Mouse (Mus musculus): ENCODE results near the gene Sowaha. TPM values are rescaled to one million over a fixed set of nuclear protein-coding genes. Genes with fewer than 3 reads are reported as not detected.
A peak's percentile ranks its signal among the peaks of the same experiment; 100 is the strongest.
"Not testable (repeated sequence)": the region's sequence is repeated elsewhere in the genome, so short reads cannot be mapped to it uniquely, and the experiment has no call there.

Sowaha gene
- polyA plus RNA-seq, 2 experiments, result 0.16 to 0.30 TPM

- no peak for DNase-seq (ENCODE audit: low spot score)
- no peaks in the 10 kb centered on the region for H3K9me3 ChIP-seq (ENCODE audit: control insufficient read depth, low read length)
- H3K4me2 ChIP-seq (replicated peaks; ENCODE audit: low read depth, low read length, severe bottlenecking), result peak overlapping the region; percentile 76; the same call in 1 of the 2 replicates
- H3K9ac ChIP-seq (ENCODE audit: low read depth, low read length, severe bottlenecking), result no peak overlapping the region
- TF ChIP-seq POLR2A (IDR thresholded peaks at IDR 0.05; ENCODE audit: borderline replicate concordance, extremely low read depth, insufficient read depth, insufficient read length), result no peak
- peaks cover 9% of the 10 kb centered on the region for H3K4me1 ChIP-seq (ENCODE audit: control insufficient read depth, insufficient read depth, low read length)
- no peak overlapping the region for H3K27ac ChIP-seq (replicated peaks; ENCODE audit: low read depth, low read length)
- H3K27me3 ChIP-seq (ENCODE audit: control insufficient read depth, insufficient read depth, low read length), result no peaks in the 10 kb centered on the region
- peaks cover 16% of the 10 kb centered on the region for H3K36me3 ChIP-seq (ENCODE audit: control insufficient read depth, insufficient read depth, low read length)
- ATAC-seq (ENCODE audit: low FRiP score, low read depth), result no peak
- H3K4me3 ChIP-seq (replicated peaks; ENCODE audit: low read length), result no peak overlapping the region; the same call in 1 of the 2 replicates
These were observed 50.9 kb downstream of the Sowaha start for GRCm38 (mm10) chr11:53429182-53429581.

GRCm38 (mm10) chr11:53428716-53429057, 51.4 kb downstream of the Sowaha start:
- WGBS, result 98% methylated on average over 5 of the region's 5 CpGs
- H3K4me1 ChIP-seq (ENCODE audit: control insufficient read depth, insufficient read depth, low read length), result peaks cover 9% of the 10 kb centered on the region
- H3K27me3 ChIP-seq (ENCODE audit: control insufficient read depth, insufficient read depth, low read length), result no peaks in the 10 kb centered on the region

GRCm38 (mm10) chr11:53427993-53428715, 51.9 kb downstream of the Sowaha start:
- no peak for TF ChIP-seq POLR2A (IDR thresholded peaks at IDR 0.05; ENCODE audit: borderline replicate concordance, extremely low read depth, insufficient read depth, insufficient read length)
- ATAC-seq (ENCODE audit: low FRiP score, low read depth) (no peak), DNase-seq (ENCODE audit: low spot score) (no peak)
- H3K36me3 ChIP-seq (ENCODE audit: control insufficient read depth, insufficient read depth, low read length), result peaks cover 16% of the 10 kb centered on the region
- no peak overlapping the region for H3K9ac ChIP-seq (ENCODE audit: low read depth, low read length, severe bottlenecking)
- no peak overlapping the region for H3K4me2 ChIP-seq (replicated peaks; ENCODE audit: low read depth, low read length, severe bottlenecking)
- H3K27me3 ChIP-seq (ENCODE audit: control insufficient read depth, insufficient read depth, low read length), result no peaks in the 10 kb centered on the region
- H3K27ac ChIP-seq (replicated peaks; ENCODE audit: low read depth, low read length), result no peak overlapping the region
- peaks cover 9% of the 10 kb centered on the region for H3K4me1 ChIP-seq (ENCODE audit: control insufficient read depth, insufficient read depth, low read length)
- 93% methylated on average over 3 of the region's 3 CpGs for WGBS
- no peaks in the 10 kb centered on the region for H3K9me3 ChIP-seq (ENCODE audit: control insufficient read depth, low read length)
- no peak overlapping the region for H3K4me3 ChIP-seq (replicated peaks; ENCODE audit: low read length)

More at GRCm38 (mm10) chr11:53428716-53429057, 51.4 kb downstream of the Sowaha start:
- no peak for TF ChIP-seq POLR2A (IDR thresholded peaks at IDR 0.05; ENCODE audit: borderline replicate concordance, extremely low read depth, insufficient read depth, insufficient read length)
- no peak overlapping the region for H3K4me3 ChIP-seq (replicated peaks; ENCODE audit: low read length)
- H3K36me3 ChIP-seq (ENCODE audit: control insufficient read depth, insufficient read depth, low read length), result peaks cover 16% of the 10 kb centered on the region
- H3K27ac ChIP-seq (replicated peaks; ENCODE audit: low read depth, low read length), result no peak overlapping the region
- no peak overlapping the region for H3K4me2 ChIP-seq (replicated peaks; ENCODE audit: low read depth, low read length, severe bottlenecking)
- no peaks in the 10 kb centered on the region for H3K9me3 ChIP-seq (ENCODE audit: control insufficient read depth, low read length)
- ATAC-seq (ENCODE audit: low FRiP score, low read depth), result no peak
- no peak overlapping the region for H3K9ac ChIP-seq (ENCODE audit: low read depth, low read length, severe bottlenecking)
- no peak for DNase-seq (ENCODE audit: low spot score)

- H3K9me3 ChIP-seq (ENCODE audit: control insufficient read depth, low read length); DNase-seq (ENCODE audit: low spot score); H3K9ac ChIP-seq (ENCODE audit: low read depth, low read length, severe bottlenecking); H3K4me3 ChIP-seq (replicated peaks; ENCODE audit: low read length); H3K27me3 ChIP-seq (ENCODE audit: control insufficient read depth, insufficient read depth, low read length); ATAC-seq (ENCODE audit: low FRiP score, low read depth); H3K4me2 ChIP-seq (replicated peaks; ENCODE audit: low read depth, low read length, severe bottlenecking); H3K4me1 ChIP-seq (ENCODE audit: control insufficient read depth, insufficient read depth, low read length); H3K27ac ChIP-seq (replicated peaks; ENCODE audit: low read depth, low read length): not testable (repeated sequence)
- peaks cover 16% of the 10 kb centered on the region for H3K36me3 ChIP-seq (ENCODE audit: control insufficient read depth, insufficient read depth, low read length)
- 86% methylated on average over 3 of the region's 3 CpGs for WGBS
These were observed 53.2 kb downstream of the Sowaha start for GRCm38 (mm10) chr11:53426914-53427313.

Other genes starting within 250 kb of the Sowaha start
- gene Hspa4, start 179.8 kb downstream of the Sowaha start, polyA plus RNA-seq (2012; rRNA removed), result 47.8 and 62.6 TPM in 2 replicates
- gene Hspa4, start 179.8 kb downstream of the Sowaha start, polyA plus RNA-seq (2014; fragmentation: Nextera tagmentation; extraction: Ambion mirVana), result 78.5 and 79.9 TPM in 2 replicates
- gene Zcchc10, start 155.6 kb downstream of the Sowaha start, polyA plus RNA-seq (2012; rRNA removed), result 15.0 and 15.4 TPM in 2 replicates
- gene Zcchc10, start 155.6 kb downstream of the Sowaha start, polyA plus RNA-seq (2014; fragmentation: Nextera tagmentation; extraction: Ambion mirVana), result 19.4 and 20.4 TPM in 2 replicates
- 32.7 and 34.3 TPM in 2 replicates for gene Aff4, start 129.4 kb downstream of the Sowaha start, polyA plus RNA-seq (2012; rRNA removed)
- gene Aff4, start 129.4 kb downstream of the Sowaha start, polyA plus RNA-seq (2014; fragmentation: Nextera tagmentation; extraction: Ambion mirVana), result 60.6 and 66.3 TPM in 2 replicates
- not detected in 2 replicates for gene Leap2, start 57.1 kb downstream of the Sowaha start, polyA plus RNA-seq (2012; rRNA removed)
- not detected in 2 replicates for gene Leap2, start 57.1 kb downstream of the Sowaha start, polyA plus RNA-seq (2014; fragmentation: Nextera tagmentation; extraction: Ambion mirVana)
- 190 and 230 TPM in 2 replicates for gene Uqcrq, start 49.4 kb downstream of the Sowaha start, polyA plus RNA-seq (2012; rRNA removed)
- gene Uqcrq, start 49.4 kb downstream of the Sowaha start, polyA plus RNA-seq (2014; fragmentation: Nextera tagmentation; extraction: Ambion mirVana), result 490 and 554 TPM in 2 replicates
- gene Gdf9, start 49.3 kb downstream of the Sowaha start, polyA plus RNA-seq (2012; rRNA removed), result 2.6 and 2.9 TPM in 2 replicates
- 1.8 and 2.0 TPM in 2 replicates for gene Gdf9, start 49.3 kb downstream of the Sowaha start, polyA plus RNA-seq (2014; fragmentation: Nextera tagmentation; extraction: Ambion mirVana)
- gene Gm10447, start 23.2 kb downstream of the Sowaha start, polyA plus RNA-seq (2012; rRNA removed), result 0.41 and 0.83 TPM in 2 replicates
- gene Gm10447, start 23.2 kb downstream of the Sowaha start, polyA plus RNA-seq (2014; fragmentation: Nextera tagmentation; extraction: Ambion mirVana), result 0.08 TPM in 1 of 2 replicates, not detected in the other
- 7.1 and 9.1 TPM in 2 replicates for gene Shroom1, start 23.1 kb downstream of the Sowaha start, polyA plus RNA-seq (2012; rRNA removed)
- gene Shroom1, start 23.1 kb downstream of the Sowaha start, polyA plus RNA-seq (2014; fragmentation: Nextera tagmentation; extraction: Ambion mirVana), result 3.9 and 6.2 TPM in 2 replicates
- gene Gm9837, start 9.8 kb downstream of the Sowaha start, polyA plus RNA-seq (2012; rRNA removed), result not detected in 2 replicates
- not detected in 2 replicates for gene Gm9837, start 9.8 kb downstream of the Sowaha start, polyA plus RNA-seq (2014; fragmentation: Nextera tagmentation; extraction: Ambion mirVana)
- gene Gm9945, start 108 bp downstream of the Sowaha start, polyA plus RNA-seq (2012; rRNA removed), result not detected in 2 replicates
- gene Gm9945, start 108 bp downstream of the Sowaha start, polyA plus RNA-seq (2014; fragmentation: Nextera tagmentation; extraction: Ambion mirVana), result not detected in 2 replicates
- gene Sept8, start 39.0 kb upstream of the Sowaha start, polyA plus RNA-seq (2012; rRNA removed), result 104 and 110 TPM in 2 replicates
- gene Sept8, start 39.0 kb upstream of the Sowaha start, polyA plus RNA-seq (2014; fragmentation: Nextera tagmentation; extraction: Ambion mirVana), result 50.4 and 51.6 TPM in 2 replicates
- gene Kif3a, start 87.1 kb upstream of the Sowaha start, polyA plus RNA-seq (2012; rRNA removed), result 37.1 and 38.3 TPM in 2 replicates
- gene Kif3a, start 87.1 kb upstream of the Sowaha start, polyA plus RNA-seq (2014; fragmentation: Nextera tagmentation; extraction: Ambion mirVana), result 63.7 and 78.4 TPM in 2 replicates
- 0.23 and 0.49 TPM in 2 replicates for gene Il4, start 138.4 kb upstream of the Sowaha start, polyA plus RNA-seq (2012; rRNA removed)
- 3.2 and 3.6 TPM in 2 replicates for gene Il4, start 138.4 kb upstream of the Sowaha start, polyA plus RNA-seq (2014; fragmentation: Nextera tagmentation; extraction: Ambion mirVana)
- 0.19 and 0.27 TPM in 2 replicates for gene Il13, start 154.4 kb upstream of the Sowaha start, polyA plus RNA-seq (2012; rRNA removed)
- not detected in 2 replicates for gene Il13, start 154.4 kb upstream of the Sowaha start, polyA plus RNA-seq (2014; fragmentation: Nextera tagmentation; extraction: Ambion mirVana)
- 8.7 and 11.1 TPM in 2 replicates for gene Rad50, start 227.0 kb upstream of the Sowaha start, polyA plus RNA-seq (2012; rRNA removed)
- gene Rad50, start 227.0 kb upstream of the Sowaha start, polyA plus RNA-seq (2014; fragmentation: Nextera tagmentation; extraction: Ambion mirVana), result 18.9 and 21.2 TPM in 2 replicates
- not detected in 2 replicates for gene Il5, start 240.5 kb upstream of the Sowaha start, polyA plus RNA-seq (2012; rRNA removed)
- gene Il5, start 240.5 kb upstream of the Sowaha start, polyA plus RNA-seq (2014; fragmentation: Nextera tagmentation; extraction: Ambion mirVana), result not detected in 2 replicates